Mouse (Mus musculus) neutrophil, adult 59 days (primary cell): ENCODE data around the gene Notch3. TPM values are rescaled to one million over a fixed set of nuclear protein-coding genes. Genes with fewer than 3 reads are reported as not detected.

Experiments used
- total RNA-seq, 2 experiments: library from RNA; stranded (reverse); gene quantifications; 1 replicate in 1 of 2; 2 replicates in 1 of 2; pipeline ENCODE4 v1.2.4; 2023

The Notch3 gene
- under 1 TPM; 0.04 to 0.24 TPM for total RNA-seq

GRCm38 (mm10) chr17:32166687-32167086 is at the start of gene Notch3:
Gene Notch3, minus strand, starts transcription at chr17:32166852.

GRCm38 (mm10) chr17:32188863-32189636 is 22.4 kb upstream of the Notch3 start, which contains the start of gene Ephx3:
Gene Ephx3, minus strand, starts transcription at chr17:32189549.

Other genes with a start within 250 kb of the Notch3 start
- 10 to 100 TPM; 39.5 to 57.1 TPM for gene Rrp1b, start 130.8 kb downstream of the Notch3 start, total RNA-seq
- gene Hsf2bp, start 130.5 kb downstream of the Notch3 start, total RNA-seq: under 1 TPM; 0.24 TPM
- gene Ephx3, start 22.7 kb upstream of the Notch3 start, total RNA-seq: under 1 TPM; 0.20 to 0.24 TPM
- 100 to 1,000 TPM; 201 to 207 TPM for gene Brd4, start 117.9 kb upstream of the Notch3 start, total RNA-seq
- 10 to 100 TPM; 72.8 to 82.1 TPM for gene Akap8, start 154.4 kb upstream of the Notch3 start, total RNA-seq
- gene Akap8l, start 183.8 kb upstream of the Notch3 start, total RNA-seq: 10 to 100 TPM; 55.8 to 57.7 TPM
- gene Wiz, start 222.6 kb upstream of the Notch3 start, total RNA-seq: 10 to 100 TPM; 14.5 to 19.3 TPM
- gene Rasal3, start 236.7 kb upstream of the Notch3 start, total RNA-seq: 10 to 100 TPM; 37.1 to 48.3 TPM